Mouse (Mus musculus) embryonic facial prominence, embryonic 11.5 days (tissue): ENCODE data around the gene Syde2. TPM values are rescaled to one million over a fixed set of nuclear protein-coding genes. Genes with fewer than 3 reads are reported as not detected.
"Not testable (repeated sequence)": the region's sequence is repeated elsewhere in the genome, so short reads cannot be mapped to it uniquely, and the experiment has no call there.

Experiments used
- ATAC-seq: fragments of 200-750 bp; cut with Nextera tagmentation; replicated peaks from 2 replicates; pipeline ENCODE4 v1.8.0; 2017; ENCODE audit warnings: low read depth; ENCODE audit not compliant: insufficient number of reproducible peaks, low FRiP score, low TSS enrichment
- DNase-seq: peaks from one replicate; pipeline ENCODE4 v3.0.0-alpha.2; 2015; ENCODE audit warnings: low spot score
- H3K27ac ChIP-seq: fragments of 300-500 bp; sonication (generic); replicated peaks from 2 replicates; pipeline ENCODE4 v1.5.1; 2014; ENCODE audit warnings: mild to moderate bottlenecking, low read depth, low read length, control low read depth
- H3K27me3 ChIP-seq: fragments of 300-500 bp; sonication (generic); 2 replicates; pipeline ENCODE4 v1.6.1; 2014; ENCODE audit warnings: mild to moderate bottlenecking, low read length, moderate library complexity, mixed read lengths; ENCODE audit not compliant: control insufficient read depth, insufficient read depth
- H3K36me3 ChIP-seq: fragments of 300-500 bp; sonication (generic); replicated peaks from 2 replicates; pipeline ENCODE4 v1.6.1; 2014; ENCODE audit warnings: low read depth, mild to moderate bottlenecking, low read length, moderate library complexity, mixed read lengths; ENCODE audit not compliant: control insufficient read depth, insufficient read depth
- H3K4me1 ChIP-seq: fragments of 300-500 bp; sonication (generic); 2 replicates; pipeline ENCODE4 v1.6.1; 2014; ENCODE audit warnings: low read length, mixed read lengths; ENCODE audit not compliant: control insufficient read depth, insufficient read depth
- H3K4me2 ChIP-seq: fragments of 300-500 bp; sonication (generic); 2 replicates; pipeline ENCODE4 v1.6.1; 2014; ENCODE audit warnings: low read depth, mild to moderate bottlenecking, control low read depth, low read length, moderate library complexity
- H3K4me3 ChIP-seq: fragments of 300-500 bp; sonication (generic); 2 replicates; pipeline ENCODE4 v1.5.1; 2014; ENCODE audit warnings: low read depth, low read length, control low read depth
- H3K9ac ChIP-seq: fragments of 300-500 bp; sonication (generic); replicated peaks from 2 replicates; pipeline ENCODE4 v1.6.1; 2014; ENCODE audit warnings: mild to moderate bottlenecking, control low read depth, low read length
- H3K9me3 ChIP-seq: fragments of 300-500 bp; sonication (generic); replicated peaks from 2 replicates; pipeline ENCODE4 v1.6.1; 2016; ENCODE audit warnings: mild to moderate bottlenecking, low read length, inconsistent platforms, mixed read lengths; ENCODE audit not compliant: control insufficient read depth
- WGBS: fragments of 180-500 bp; shearing (Covaris S2); extraction: QIAGEN DNeasy Blood & Tissue Kit; methylation state at CpG from one replicate; pipeline ENCODE4 v1.1.7; 2014; 5-methylcytosine and 5-hydroxymethylcytosine counted together
- polyA plus RNA-seq: library from polyadenylated mRNA; unstranded; fragments of >200 nt; fragmentation: Nextera tagmentation; extraction: Ambion mirVana; gene quantifications from 2 replicates; pipeline ENCODE4 v1.2.1, GENCODE M21; 2014

The Syde2 gene
- polyA plus RNA-seq, 1 experiment from 2014 or later = 1.9 TPM

DNA sequence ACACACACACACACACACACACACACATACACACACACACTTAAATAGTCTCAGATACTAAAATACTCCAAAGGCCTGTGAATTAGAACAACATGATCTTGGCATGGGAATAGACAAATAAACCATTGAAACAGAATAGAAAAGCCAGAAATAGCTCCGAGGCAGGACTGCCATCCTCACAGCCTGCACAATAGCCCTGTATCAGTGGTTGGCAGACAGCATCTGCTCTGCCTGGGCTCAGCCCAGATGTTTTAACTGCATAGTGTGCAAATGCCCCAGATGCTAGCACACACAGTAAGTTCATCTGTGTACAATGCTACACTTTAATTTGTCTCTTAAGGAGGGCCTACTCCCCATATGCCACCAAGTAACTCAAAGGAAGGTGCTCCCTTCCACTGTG is 27.8 kb upstream of the Syde2 start:
- no peak overlapping the region for H3K9ac ChIP-seq
- no peak for ATAC-seq
- H3K4me2 ChIP-seq = no peak overlapping the region
- peaks cover 4% of the 10 kb centered on the region; the same call in 1 of the 2 replicates for H3K4me1 ChIP-seq
- WGBS = 48% methylated on average over 1 of the region's 1 CpGs
- no peaks in the 10 kb centered on the region for H3K36me3 ChIP-seq
- H3K9me3 ChIP-seq = no peaks in the 10 kb centered on the region
- no peak overlapping the region for H3K4me3 ChIP-seq
- H3K27ac ChIP-seq = no peak overlapping the region
- no peak for DNase-seq
- H3K27me3 ChIP-seq = peaks cover 15% of the 10 kb centered on the region; the same call in 1 of the 2 replicates

DNA sequence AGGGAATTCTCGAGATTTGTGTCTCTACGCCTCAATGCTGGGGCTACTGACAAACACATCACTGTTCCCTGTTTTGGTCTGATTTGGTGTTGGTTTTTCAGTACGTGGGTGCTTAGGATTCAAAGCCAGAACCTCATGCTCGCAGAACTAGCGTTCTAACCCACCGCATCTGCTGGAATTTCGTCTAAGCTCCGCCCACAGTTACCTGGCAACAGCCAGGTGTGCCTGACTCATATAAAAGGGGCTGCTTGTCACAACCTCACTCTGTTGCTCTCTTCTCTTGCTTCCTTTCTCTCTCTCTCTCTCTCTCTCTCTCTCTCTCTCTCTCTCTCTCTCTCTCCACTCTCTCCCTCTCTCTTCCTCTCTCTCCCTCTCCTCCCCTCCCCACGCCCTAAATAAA is 25.3 kb upstream of the Syde2 start:
- H3K36me3 ChIP-seq = no peaks in the 10 kb centered on the region
- no peak overlapping the region for H3K27ac ChIP-seq
- peaks cover 4% of the 10 kb centered on the region; the same call in 1 of the 2 replicates for H3K4me1 ChIP-seq
- H3K9me3 ChIP-seq = no peaks in the 10 kb centered on the region
- peaks cover 15% of the 10 kb centered on the region; the same call in 1 of the 2 replicates for H3K27me3 ChIP-seq
- no peak for ATAC-seq
- no peak overlapping the region for H3K4me2 ChIP-seq
- 18% methylated on average over 9 of the region's 9 CpGs for WGBS
- H3K4me3 ChIP-seq = no peak overlapping the region
- no peak for DNase-seq
- no peak overlapping the region for H3K9ac ChIP-seq

GRCm38 (mm10) chr3:145963101-145964017 is 24.3 kb upstream of the Syde2 start:
- Histone ChIP-seq H3K9me3 (no peaks in the 10 kb centered on the region), H3K27ac (no peak overlapping the region), H3K27me3 (peaks cover 15% of the 10 kb centered on the region; the same call in 1 of the 2 replicates), H3K4me2 (peak overlapping the region; percentile 23), H3K4me1 (peaks cover 4% of the 10 kb centered on the region; the same call in 1 of the 2 replicates), H3K4me3 (peak overlapping the region; percentile 8; the same call in 1 of the 2 replicates), H3K9ac (no peak overlapping the region; the same call in 1 of the 2 replicates), H3K36me3 (no peaks in the 10 kb centered on the region)
- peak; percentile 57; the same call in 1 of the 2 replicates for ATAC-seq
- 12% methylated on average over 31 of the region's 31 CpGs for WGBS
- DNase-seq = no peak

DNA sequence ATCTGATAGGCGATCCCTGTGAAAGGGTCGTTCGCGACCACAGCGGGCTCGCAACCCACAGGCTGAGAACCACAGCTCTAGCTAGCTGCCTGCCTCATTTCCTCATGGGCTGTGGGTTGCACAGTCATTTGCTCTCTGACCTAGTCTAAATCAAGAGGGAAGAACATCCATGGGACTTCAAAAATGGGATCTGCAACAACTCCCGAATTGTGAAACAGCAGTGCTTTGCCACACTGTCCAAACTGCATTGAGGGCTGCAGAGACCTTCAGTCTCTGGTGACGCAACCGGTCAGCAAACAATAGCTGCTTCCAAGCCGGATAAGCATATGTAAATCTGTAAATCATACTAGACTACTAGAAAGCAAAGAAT is 23.7 kb upstream of the Syde2 start:
- no peak overlapping the region for H3K9ac ChIP-seq
- no peak overlapping the region for H3K4me3 ChIP-seq
- WGBS = 16% methylated on average over 10 of the region's 10 CpGs

DNA sequence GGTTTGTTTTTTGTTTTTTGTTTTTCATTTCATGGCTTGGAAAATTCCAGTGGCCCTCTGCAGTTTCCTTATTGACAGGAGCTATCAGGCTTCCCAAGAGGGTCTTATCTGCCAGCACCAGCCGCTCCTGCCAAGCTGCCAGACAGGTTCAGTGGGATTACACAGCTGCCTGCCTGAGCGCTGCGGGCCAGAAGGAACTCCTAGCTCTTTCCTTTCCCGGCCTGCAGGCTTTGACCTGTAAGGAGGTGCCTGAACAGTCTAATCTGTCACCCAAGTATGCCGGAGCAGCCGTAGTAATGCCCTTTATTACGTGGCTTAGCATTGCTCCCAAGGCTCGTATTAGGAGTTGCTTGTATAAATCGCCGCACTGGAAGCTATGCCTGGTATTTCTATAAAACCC is 23.2 kb upstream of the Syde2 start:
- Histone ChIP-seq H3K36me3 (no peaks in the 10 kb centered on the region), H3K27ac (no peak overlapping the region), H3K4me2 (no peak overlapping the region), H3K9me3 (no peaks in the 10 kb centered on the region), H3K4me1 (peaks cover 4% of the 10 kb centered on the region; the same call in 1 of the 2 replicates), H3K9ac (no peak overlapping the region), H3K27me3 (peaks cover 15% of the 10 kb centered on the region; the same call in 1 of the 2 replicates), H3K4me3 (no peak overlapping the region)
- DNase-seq = peak; percentile 73
- 9% methylated on average over 10 of the region's 10 CpGs for WGBS
- 0 out of 2 replicates have a peak, but pooled peaks have one; percentile 16 for ATAC-seq

More for the DNA sequence above, 23.7 kb upstream of the Syde2 start:
- DNase-seq (peak; percentile 42), ATAC-seq (peak; percentile 45; the same call in 1 of the 2 replicates)
- Histone ChIP-seq H3K4me1 (peaks cover 4% of the 10 kb centered on the region; the same call in 1 of the 2 replicates), H3K4me2 (peak overlapping the region; percentile 23), H3K27ac (no peak overlapping the region), H3K9me3 (no peaks in the 10 kb centered on the region), H3K36me3 (no peaks in the 10 kb centered on the region), H3K27me3 (peaks cover 15% of the 10 kb centered on the region; the same call in 1 of the 2 replicates)

- H3K4me3 ChIP-seq, ATAC-seq, H3K36me3 ChIP-seq, H3K4me2 ChIP-seq, H3K27ac ChIP-seq, H3K4me1 ChIP-seq, H3K9ac ChIP-seq, H3K9me3 ChIP-seq, DNase-seq: not testable (repeated sequence)
- H3K27me3 ChIP-seq = peaks cover 15% of the 10 kb centered on the region; the same call in 1 of the 2 replicates
- WGBS = 65% methylated on average over 3 of the region's 3 CpGs
Observed at GRCm38 (mm10) chr3:145965583-145965982, 22.1 kb upstream of the Syde2 start.

DNA sequence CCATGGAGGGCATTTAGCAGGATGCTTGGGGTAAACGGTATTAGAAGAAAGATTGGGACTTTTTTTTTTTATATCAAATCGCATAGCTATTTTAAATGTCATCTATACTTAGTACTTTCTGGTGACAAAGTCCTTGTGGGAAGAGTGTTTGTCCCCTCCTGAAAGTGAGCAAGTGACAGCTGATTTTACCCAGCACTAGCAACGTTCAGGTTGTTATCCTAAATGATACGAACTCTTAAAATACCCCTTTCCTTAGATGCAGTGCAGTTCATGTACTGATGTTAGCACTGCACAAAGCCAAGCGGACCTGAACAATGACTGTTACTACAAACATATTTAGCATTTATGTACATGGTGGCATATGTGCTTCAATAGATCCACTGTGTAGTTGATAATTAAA is 20.9 kb upstream of the Syde2 start:
- 91% methylated on average over 5 of the region's 5 CpGs for WGBS
- H3K36me3 ChIP-seq = no peaks in the 10 kb centered on the region

DNA sequence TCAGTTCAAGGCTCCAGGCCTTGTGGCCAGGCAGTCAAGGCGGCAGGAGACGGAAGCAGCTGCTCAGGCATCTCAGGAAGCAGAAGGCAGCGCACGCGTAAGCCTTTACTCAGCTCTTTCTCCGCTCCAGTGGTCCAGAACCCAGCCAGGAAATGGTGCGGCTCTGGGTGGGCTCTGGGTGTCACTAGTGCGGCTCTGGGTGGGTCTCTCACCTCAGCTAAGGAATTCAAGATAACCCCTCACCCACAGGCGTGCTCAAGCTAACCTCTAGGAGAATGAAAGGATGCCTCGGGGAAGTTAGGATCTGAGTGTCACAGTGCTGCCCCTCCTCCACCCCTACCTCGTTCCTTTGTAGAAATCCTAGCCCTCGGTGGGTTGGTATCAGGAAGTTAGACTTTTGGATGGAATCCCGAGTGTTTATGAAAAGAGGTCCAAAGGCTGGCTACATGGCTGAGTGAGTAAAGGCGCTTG is 18.6 kb upstream of the Syde2 start:
- Histone ChIP-seq H3K9ac (no peak overlapping the region), H3K27ac (no peak overlapping the region)

More for the DNA sequence above, 20.9 kb upstream of the Syde2 start:
- Histone ChIP-seq H3K4me1 (peaks cover 4% of the 10 kb centered on the region; the same call in 1 of the 2 replicates), H3K27ac (no peak overlapping the region), H3K4me3 (no peak overlapping the region), H3K27me3 (peaks cover 15% of the 10 kb centered on the region; the same call in 1 of the 2 replicates), H3K9me3 (no peaks in the 10 kb centered on the region), H3K9ac (no peak overlapping the region), H3K4me2 (no peak overlapping the region)
- ATAC-seq = no peak
- DNase-seq = no peak

More for the DNA sequence above, 18.6 kb upstream of the Syde2 start:
- WGBS = 40% methylated on average over 14 of the region's 14 CpGs
- H3K4me1 ChIP-seq = no peaks in the 10 kb centered on the region
- DNase-seq (no peak), ATAC-seq (no peak)
- H3K27me3 ChIP-seq = peaks cover under 1% of the 10 kb centered on the region; the same call in 1 of the 2 replicates
- H3K4me3 ChIP-seq = no peak overlapping the region
- H3K4me2 ChIP-seq = no peak overlapping the region
- no peaks in the 10 kb centered on the region for H3K36me3 ChIP-seq
- no peaks in the 10 kb centered on the region for H3K9me3 ChIP-seq
